Mouse (Mus musculus) left cerebral cortex, adult 8-10 months (tissue): Measurements from ENCODE around the gene Pigm. TPM values are rescaled to one million over a fixed set of nuclear protein-coding genes. Genes with fewer than 3 reads are reported as not detected.

Experiments used
- DNase-seq, 2 experiments: peaks; one replicate each; pipeline ENCODE4 v3.0.0; 2022; ENCODE audit warnings: low spot score in 2 of 2
- total RNA-seq, 4 experiments: library from RNA; stranded (reverse); gene quantifications; 2 replicates each; pipeline ENCODE4 v1.2.4; 2022

Gene Pigm
- total RNA-seq, result 1 to 10 TPM; 8.0 to 8.7 (median 8.1) TPM

GRCm38 (mm10) chr1:172376198-172376667 is at the start of gene Pigm:
Pigm (plus strand) TSS chr1:172376546.
- DNase-seq, result peak; percentile 88 to 97

DNA sequence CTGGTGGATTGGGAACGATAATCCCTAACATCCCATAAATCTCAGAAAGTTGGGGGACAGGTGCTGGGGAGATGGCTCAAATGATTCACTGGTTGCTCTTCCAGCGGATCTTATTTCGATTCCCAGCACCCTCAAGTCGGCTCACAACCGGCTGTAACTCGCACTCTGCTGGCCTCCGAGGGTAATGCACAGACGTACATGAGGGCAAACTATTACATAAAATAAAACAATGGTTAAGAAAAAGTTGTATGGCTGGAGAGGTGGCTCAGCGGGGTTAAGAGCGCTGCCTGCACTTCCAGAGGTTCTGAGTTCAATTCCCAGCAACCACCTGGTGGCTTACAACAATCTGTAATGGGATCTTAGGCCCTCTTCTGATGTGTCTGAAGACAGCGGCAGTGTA is 49.7 kb upstream of the Pigm start:
- DNase-seq, result no peak

GRCm38 (mm10) chr1:172327206-172328001 is 48.9 kb upstream of the Pigm start:
- DNase-seq, result peak in 1 of 2 experiments; percentile 76

DNA sequence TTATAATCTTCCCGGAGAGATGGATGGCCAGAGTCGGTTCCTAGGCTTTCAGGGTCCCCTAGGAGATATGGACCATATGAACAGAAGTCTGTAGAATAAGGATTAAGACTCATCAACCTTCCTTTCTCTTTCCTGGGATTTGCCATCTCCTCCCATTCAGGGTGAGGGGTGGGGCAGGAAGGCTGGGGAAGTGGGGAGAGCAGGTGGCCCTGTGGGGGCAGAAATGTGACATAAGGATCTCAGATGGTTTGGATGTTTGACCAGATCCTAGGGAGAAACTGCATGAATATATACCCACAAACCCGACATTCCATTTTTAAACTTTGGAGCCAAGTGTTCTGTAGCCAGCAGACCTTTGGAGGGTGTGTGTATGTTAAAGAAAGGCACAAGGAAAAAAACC is 48.3 kb upstream of the Pigm start:
- no peak for DNase-seq

DNA sequence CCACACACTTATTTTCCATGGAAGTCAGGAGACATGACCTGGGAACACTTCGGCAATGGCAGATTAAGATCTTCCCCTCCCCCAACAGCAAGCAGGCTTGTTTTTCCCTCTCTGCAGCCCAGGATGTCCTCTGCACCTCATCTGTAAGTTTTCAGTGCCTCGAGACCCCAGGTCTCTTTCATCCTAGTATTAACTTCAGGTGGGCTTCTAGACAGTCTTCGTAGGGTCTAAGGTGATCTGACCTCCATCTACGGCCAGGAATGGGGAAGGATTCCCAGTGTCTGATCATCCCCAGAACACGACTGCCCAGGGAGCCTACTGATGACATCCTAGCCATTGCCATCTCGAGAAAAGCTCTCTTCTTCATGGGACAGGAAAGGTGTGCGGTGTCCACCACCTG is 47.9 kb upstream of the Pigm start:
- DNase-seq, result peak in 1 of 2 experiments; percentile 18

- peak in 1 of 2 experiments; percentile 90 for DNase-seq
Measured at GRCm38 (mm10) chr1:172329131-172329530, 47.2 kb upstream of the Pigm start, which contains the start of gene Kcnj9. Kcnj9 (minus strand) TSS chr1:172329318.

DNA sequence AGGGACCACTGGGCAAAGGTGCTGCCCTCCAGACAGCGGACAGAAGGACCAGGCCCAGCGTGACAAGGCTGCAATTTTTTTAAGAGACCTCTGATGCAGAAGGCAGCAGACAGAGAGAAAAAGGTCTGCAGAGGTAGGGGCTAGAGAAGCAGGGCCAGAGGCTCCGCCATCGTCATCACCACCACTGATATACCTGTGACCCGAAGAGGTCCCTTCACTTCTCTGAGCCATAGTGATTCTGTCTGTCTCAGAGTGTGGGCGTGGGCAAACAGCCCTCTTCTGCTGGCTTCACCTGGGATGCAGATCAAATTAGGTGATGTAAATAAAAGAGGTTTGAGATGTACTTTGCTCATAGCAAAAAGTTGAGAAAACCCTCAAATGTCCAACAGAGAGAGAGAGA is 46.7 kb upstream of the Pigm start:
- no peak for DNase-seq

GRCm38 (mm10) chr1:172331422-172331947 is 44.9 kb upstream of the Pigm start:
- DNase-seq, result peak in 1 of 2 experiments; percentile 51

GRCm38 (mm10) chr1:172332925-172333324 is 43.4 kb upstream of the Pigm start:
- DNase-seq, result no peak

- DNase-seq, result no peak
Measured at GRCm38 (mm10) chr1:172333512-172333911, 42.8 kb upstream of the Pigm start.

DNA sequence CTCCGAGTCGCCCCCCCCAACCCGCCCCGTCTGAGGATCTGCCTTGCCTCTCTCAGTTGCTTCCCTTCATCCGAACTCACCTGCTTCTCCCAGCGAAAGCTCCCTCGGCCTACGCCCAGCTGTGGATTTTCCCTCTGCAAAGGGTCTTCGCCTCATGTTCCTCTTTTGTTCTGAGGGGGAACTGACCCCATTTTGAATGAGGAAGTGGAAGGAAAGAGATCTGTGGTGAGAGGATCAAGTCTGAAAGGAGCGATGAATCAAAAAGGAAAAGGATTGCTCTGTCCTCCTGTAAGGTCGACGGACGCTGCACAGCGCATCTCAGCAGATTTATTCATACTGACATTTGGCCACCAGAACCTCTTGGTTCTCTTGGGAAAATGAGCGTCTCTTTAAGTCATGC is 40.5 kb upstream of the Pigm start:
- DNase-seq, result no peak

DNA sequence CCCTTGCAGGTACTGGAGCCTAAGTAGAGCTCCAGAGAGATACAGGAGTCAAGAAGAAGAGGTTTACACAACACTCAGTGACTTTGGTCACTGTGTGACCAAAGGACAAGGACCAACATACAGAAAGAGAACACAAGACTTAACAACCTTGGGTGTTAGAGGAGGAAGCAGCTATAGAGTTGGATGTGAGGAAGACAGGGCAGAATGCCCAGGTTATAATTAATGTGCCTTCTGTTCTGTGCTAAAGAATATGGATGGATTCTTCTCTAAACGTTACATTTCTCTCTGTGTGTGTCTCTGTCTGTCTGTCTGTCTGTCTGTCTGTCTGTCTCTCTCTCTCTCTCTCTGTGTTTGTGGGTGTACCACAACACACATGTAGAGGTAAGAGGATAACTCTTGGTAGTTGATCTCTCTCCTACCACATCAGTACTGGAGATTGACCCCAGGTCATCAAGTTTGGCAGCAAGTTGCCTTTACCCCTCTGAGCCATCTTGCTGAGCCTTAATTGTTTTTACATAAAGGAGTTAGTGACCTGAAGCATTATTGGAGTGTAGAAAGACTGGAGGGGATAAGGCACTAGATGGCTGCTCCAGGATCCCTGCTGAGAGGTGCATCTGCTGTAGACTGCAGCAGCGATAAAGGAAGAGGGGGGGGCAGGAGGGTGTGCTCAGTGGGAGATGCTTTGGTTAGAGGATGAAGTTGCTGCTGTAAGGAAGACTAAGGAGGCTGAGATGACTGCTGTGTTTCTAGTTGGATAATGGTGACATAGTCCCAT is 38.7 kb upstream of the Pigm start:
- no peak for DNase-seq

DNA sequence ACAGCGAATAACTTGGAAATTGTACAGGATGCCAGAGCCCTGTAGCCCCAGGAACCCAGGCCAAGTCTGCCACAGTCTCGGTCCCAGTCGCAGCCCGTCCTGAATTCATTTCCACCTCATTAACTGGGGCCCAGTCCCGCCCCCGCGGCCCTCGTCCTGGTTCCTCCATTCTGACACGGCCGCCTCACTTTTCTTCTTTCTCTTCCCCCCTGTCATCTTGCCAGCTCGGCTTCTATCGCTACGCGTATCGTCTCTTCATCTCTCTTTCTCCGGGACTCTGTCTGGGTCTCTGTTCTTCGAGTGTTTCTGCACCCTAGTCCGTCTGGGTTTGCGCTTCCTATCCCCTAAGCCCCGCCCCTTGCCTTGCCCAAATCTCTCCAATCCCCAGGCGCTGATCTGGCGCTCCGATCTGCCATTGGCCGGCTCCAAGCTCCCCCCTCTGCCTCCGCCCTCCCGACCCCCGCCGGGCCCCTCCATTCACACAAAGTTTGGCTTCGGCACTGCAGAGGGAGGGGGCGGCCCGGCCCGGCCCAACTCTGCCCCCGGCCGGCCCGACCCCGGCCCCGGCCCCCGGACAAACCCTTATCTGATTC is 35.5 kb upstream of the Pigm start, which contains the start of gene Kcnj10:
Gene Kcnj10, plus strand, starts transcription at position 482 of the 593 bp plus-strand sequence.
- peak in 1 of 2 experiments; percentile 86 for DNase-seq

DNA sequence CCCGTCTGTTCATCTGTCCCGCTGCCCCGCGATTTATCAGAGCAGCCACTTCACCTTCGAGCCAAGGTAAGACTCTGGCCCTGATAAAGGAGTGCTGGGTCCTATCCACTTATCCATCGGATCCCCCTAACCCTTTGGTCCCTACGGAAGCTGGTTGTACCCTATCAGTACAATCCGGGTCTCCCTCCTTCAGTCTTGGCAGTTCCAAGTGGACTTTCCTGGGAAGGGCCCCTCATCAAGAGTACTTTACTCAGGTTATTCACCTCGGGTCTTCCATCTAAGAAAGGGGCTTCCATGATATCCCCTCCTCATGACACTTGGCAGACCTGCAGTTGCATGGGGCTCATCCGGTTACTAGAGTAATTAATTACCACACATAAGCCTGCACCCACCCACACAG is 35.0 kb upstream of the Pigm start:
- DNase-seq, result no peak

DNA sequence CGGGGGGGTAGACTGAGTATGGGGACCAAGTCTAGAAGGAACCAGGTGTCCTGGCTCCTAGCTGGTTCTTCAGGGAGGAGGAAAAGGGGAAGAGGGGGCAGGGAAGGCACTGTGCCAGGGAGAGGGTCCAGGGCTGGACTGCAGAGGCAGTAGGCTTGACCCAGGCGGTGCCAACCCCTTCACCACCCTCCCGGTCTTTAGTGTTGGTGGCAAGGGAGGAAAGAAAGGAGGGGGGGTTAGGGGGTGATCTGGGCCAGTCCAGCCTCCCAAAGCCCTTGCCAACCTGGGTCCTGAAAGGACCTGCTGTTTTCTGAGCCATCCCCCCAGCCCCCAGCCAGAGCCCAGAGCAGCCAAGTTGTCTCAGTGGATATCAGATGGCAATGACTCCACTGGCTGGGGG is 33.6 kb upstream of the Pigm start:
- peak in 1 of 2 experiments; percentile 87 for DNase-seq

DNA sequence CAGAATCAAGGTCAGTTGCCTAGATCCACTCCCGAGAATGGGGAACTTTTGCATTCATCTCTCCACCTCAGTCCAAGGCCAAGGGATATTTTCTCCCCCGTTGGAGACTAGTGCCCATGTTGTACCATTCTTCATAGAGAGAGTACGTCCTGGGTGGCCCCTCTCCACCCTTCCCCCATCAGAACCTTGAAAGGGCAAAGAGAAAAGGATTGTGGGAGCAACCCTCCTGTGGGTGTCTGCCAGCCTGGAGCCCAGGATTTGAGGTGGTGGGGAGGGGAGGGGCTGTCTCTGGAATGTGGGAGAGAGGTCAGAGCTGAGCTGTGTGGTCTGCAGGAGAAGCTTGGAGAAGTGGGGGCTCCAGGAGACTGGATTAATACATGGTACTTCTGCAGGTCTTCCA is 32.4 kb upstream of the Pigm start:
- DNase-seq, result peak in 1 of 2 experiments; percentile 48

DNA sequence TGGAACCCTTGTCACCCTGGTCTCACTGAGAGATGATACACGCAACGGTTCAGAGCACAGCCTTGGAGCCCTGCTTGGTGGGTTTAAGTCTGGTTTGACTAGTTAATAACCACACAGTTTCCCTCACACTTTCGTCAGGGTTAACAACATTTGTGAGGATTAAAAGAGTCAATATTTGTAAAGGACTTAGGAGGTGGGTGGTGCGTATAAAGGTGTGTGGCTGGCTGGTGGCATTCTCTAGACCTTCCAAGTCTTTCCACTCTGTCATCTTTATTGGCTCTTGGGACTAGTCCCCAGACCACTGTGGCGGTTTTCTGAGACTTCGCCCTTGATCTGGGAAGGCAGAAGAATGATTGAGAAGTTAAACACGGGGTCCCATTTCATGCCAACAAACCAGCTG is 31.5 kb upstream of the Pigm start:
- DNase-seq, result no peak

- DNase-seq, result no peak
Measured at GRCm38 (mm10) chr1:172346707-172347106, 29.6 kb upstream of the Pigm start.

DNA sequence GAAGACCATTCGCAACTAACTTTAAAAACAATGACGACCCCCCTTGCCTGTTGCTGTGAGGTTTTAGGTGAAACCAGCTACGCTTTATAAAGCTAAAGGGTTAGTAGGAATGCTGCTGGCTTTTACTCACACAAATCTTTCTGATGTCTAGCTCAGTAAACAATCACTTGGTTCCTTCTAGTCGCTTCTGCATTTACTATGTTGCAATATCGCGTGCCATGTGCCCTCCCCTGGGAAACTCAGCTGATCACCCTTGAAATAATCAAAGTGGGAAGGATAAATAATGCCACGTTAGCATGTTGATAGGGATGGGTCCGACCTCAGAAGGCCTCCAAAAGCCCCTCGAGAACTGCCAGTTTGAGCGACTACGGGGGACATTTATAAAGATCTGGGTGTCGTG is 29.0 kb upstream of the Pigm start:
- DNase-seq, result no peak

DNA sequence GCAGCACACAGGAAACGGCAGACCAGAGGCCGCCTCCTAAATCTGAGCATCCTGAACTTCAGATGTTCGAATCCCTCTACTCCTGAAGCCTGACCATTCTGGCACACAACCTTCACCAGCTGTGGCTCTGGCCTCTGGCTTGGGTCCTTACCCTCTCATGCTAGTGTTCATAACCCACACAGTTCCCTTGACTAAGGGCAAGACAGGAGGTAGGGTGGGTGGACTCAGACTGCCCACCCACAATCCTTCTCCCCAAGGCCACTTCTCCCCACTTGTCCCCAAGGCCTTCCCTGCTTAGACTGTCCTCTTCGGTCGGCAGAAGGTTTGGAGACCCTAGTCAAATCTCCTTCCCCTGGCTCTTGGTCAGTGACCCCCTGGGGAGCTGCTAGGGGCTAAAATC is 26.8 kb upstream of the Pigm start:
- DNase-seq, result no peak
